Mouse (Mus musculus) stomach, embryonic 15.5 days (tissue): Measurements from ENCODE around the gene Fut7. TPM values are rescaled to one million over a fixed set of nuclear protein-coding genes. Genes with fewer than 3 reads are reported as not detected.
A peak's percentile ranks its signal among the peaks of the same experiment; 100 is the strongest.

Experiments used
- ATAC-seq: fragments of 200-750 bp; cut with Nextera tagmentation; 2 replicates; pipeline ENCODE4 v1.8.0; 2017; ENCODE audit warnings: low read depth, moderate number of reproducible peaks, moderate TSS enrichment; ENCODE audit not compliant: insufficient read depth, low FRiP score
- H3K27ac ChIP-seq: fragments of 300-500 bp; sonication (generic); 2 replicates; pipeline ENCODE4 v1.5.1; 2015; ENCODE audit warnings: mild to moderate bottlenecking, inconsistent platforms
- H3K27me3 ChIP-seq: fragments of 300-500 bp; sonication (generic); replicated peaks from 2 replicates; pipeline ENCODE4 v1.6.1; 2015; ENCODE audit warnings: inconsistent platforms
- H3K36me3 ChIP-seq: fragments of 300-500 bp; sonication (generic); 2 replicates; pipeline ENCODE4 v1.6.1; 2015; ENCODE audit warnings: inconsistent platforms
- H3K4me1 ChIP-seq: fragments of 300-500 bp; sonication (generic); 2 replicates; pipeline ENCODE4 v1.6.1; 2015; ENCODE audit warnings: inconsistent platforms
- H3K4me2 ChIP-seq: fragments of 300-500 bp; sonication (generic); 2 replicates; pipeline ENCODE4 v1.6.1; 2015; ENCODE audit warnings: mild to moderate bottlenecking, inconsistent platforms
- H3K4me3 ChIP-seq: fragments of 300-500 bp; sonication (generic); replicated peaks from 2 replicates; pipeline ENCODE4 v1.5.1; 2015; ENCODE audit warnings: inconsistent platforms
- H3K9ac ChIP-seq: fragments of 300-500 bp; sonication (generic); 2 replicates; pipeline ENCODE4 v1.6.1; 2015; ENCODE audit warnings: inconsistent platforms
- H3K9me3 ChIP-seq: fragments of 300-500 bp; sonication (generic); 2 replicates; pipeline ENCODE4 v1.6.1; 2016; ENCODE audit warnings: inconsistent platforms
- WGBS: fragments of 180-500 bp; shearing (Covaris S2); methylation state at CpG from one replicate; pipeline ENCODE4 v1.1.7; 2015; 5-methylcytosine and 5-hydroxymethylcytosine counted together
- microRNA-seq: library from miRNA; unstranded; fragments of <30 nt; microRNA quantifications from one replicate; pipeline ENCODE4, GENCODE M21; 2016
- polyA plus RNA-seq: library from polyadenylated mRNA; unstranded; fragments of >200 nt; fragmentation: Nextera tagmentation; extraction: Ambion mirVana; gene quantifications from 2 replicates; pipeline ENCODE4 v1.2.1, GENCODE M21; 2015

Fut7 gene
- polyA plus RNA-seq, 1 experiment from 2014 or later = 0.30 TPM

DNA sequence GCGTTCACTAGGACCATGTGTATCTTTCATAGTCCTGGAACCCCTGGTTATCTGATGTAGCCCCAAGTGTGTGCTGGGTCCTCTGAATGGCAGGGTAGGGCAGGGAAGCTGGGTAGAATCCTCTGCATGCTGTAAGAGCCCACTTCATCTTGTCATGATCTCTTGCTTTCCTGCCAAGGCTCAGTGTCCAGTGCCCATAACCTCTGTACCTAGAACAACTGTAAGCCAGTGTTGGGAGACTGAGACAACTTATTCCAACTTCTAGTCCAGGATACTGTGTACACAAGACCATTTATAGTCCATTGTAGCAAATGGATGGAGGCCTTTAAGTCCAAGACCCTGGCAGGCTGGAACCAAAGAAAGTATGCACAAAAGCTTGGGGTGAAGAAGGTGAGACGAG, 42.2 kb downstream of the Fut7 start:
- ATAC-seq = no peak
- no peak overlapping the region for H3K4me2 ChIP-seq
- no peaks in the 10 kb centered on the region for H3K9me3 ChIP-seq
- H3K27me3 ChIP-seq = no peaks in the 10 kb centered on the region
- peaks cover 6% of the 10 kb centered on the region; the same call in 1 of the 2 replicates for H3K4me1 ChIP-seq
- no peak overlapping the region for H3K4me3 ChIP-seq
- no peak overlapping the region for H3K27ac ChIP-seq
- H3K9ac ChIP-seq = no peak overlapping the region
- H3K36me3 ChIP-seq = no peaks in the 10 kb centered on the region
- 77% methylated on average over 2 of the region's 2 CpGs for WGBS

DNA sequence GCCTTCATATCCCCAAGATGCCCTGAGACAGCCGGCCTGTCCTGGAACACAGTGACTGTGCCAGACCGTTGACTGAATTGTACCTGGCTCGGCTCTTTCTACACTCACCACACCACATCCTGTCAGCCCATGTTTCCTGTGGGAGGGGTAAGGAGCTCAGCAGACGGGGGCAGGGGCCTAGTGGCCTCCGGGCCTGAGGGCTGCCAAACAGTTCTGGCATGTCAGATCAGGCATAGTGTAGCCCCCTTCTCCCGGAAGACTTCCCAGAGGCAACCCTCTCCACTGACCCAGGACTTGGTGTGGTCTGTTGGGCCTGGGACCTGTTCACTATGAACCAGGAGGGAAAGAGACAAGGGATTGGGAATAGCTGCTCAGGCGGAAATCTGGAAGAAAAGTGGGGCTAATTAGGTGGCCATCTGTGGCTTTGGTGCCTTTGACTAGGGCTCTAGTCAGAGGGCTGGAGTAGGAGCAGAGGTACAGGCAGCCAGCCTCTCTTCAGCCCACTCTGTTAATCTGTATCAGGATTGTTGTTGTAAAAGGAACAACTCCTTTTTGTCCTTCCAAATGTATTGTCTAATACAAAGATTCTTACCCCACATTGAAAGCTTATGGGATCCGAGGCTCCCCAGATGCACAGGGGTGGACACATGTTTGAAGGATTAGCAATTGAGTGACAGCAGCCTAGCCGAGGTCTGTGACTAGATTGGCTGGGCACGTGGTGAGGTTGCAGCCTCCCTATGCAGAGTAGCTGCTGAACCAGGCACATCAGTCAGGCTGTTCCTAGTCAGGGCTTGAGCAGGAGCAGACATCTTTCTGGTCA, 43.0 kb downstream of the Fut7 start:
- Histone ChIP-seq H3K9ac (no peak overlapping the region), H3K27ac (no peak overlapping the region), H3K4me3 (no peak overlapping the region), H3K4me1 (peaks cover 5% of the 10 kb centered on the region; the same call in 1 of the 2 replicates), H3K9me3 (no peaks in the 10 kb centered on the region), H3K36me3 (no peaks in the 10 kb centered on the region), H3K4me2 (no peak overlapping the region), H3K27me3 (no peaks in the 10 kb centered on the region)
- ATAC-seq = no peak
- WGBS = 56% methylated on average over 10 of the region's 10 CpGs

DNA sequence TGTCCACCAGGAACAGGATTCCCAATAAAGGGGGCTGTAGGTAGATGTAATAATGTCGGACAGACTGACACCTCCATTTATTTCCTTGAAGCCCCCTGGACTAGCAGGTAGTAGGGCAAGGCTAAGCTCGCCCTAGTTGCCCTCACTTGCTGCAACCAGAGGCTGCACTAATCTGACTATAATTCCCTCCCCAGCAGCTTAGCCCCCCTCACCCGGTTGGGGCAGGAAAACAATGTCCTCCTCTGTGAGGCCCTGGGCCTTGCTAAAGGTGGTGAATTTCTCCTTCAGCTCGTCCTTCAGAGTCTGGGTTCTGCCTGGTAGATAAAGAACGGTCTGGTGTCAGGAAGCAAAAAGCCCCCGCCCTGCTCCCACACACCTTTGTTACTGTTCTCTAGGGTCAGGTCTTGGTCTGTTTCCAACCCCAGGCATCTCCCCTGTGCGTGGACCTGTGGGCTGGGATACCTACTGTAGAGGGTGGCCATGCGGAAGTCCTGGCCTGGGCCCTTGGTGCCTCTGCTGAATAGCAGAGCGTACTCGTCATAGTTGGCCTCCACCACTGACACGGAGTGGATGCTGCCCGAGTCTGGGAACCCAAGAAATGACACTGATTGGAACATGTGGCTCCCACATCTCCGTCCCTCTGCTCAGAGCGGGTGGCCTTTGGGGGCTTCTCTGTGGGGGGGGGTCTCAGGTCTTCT, 44.7 kb downstream of the Fut7 start:
- Histone ChIP-seq H3K27me3 (no peaks in the 10 kb centered on the region), H3K36me3 (no peaks in the 10 kb centered on the region), H3K9ac (no peak overlapping the region), H3K4me2 (no peak overlapping the region), H3K9me3 (no peaks in the 10 kb centered on the region), H3K4me1 (no peaks in the 10 kb centered on the region; the same call in 1 of the 2 replicates), H3K4me3 (no peak overlapping the region), H3K27ac (no peak overlapping the region)
- no peak for ATAC-seq
- WGBS = 73% methylated on average over 14 of the region's 14 CpGs

DNA sequence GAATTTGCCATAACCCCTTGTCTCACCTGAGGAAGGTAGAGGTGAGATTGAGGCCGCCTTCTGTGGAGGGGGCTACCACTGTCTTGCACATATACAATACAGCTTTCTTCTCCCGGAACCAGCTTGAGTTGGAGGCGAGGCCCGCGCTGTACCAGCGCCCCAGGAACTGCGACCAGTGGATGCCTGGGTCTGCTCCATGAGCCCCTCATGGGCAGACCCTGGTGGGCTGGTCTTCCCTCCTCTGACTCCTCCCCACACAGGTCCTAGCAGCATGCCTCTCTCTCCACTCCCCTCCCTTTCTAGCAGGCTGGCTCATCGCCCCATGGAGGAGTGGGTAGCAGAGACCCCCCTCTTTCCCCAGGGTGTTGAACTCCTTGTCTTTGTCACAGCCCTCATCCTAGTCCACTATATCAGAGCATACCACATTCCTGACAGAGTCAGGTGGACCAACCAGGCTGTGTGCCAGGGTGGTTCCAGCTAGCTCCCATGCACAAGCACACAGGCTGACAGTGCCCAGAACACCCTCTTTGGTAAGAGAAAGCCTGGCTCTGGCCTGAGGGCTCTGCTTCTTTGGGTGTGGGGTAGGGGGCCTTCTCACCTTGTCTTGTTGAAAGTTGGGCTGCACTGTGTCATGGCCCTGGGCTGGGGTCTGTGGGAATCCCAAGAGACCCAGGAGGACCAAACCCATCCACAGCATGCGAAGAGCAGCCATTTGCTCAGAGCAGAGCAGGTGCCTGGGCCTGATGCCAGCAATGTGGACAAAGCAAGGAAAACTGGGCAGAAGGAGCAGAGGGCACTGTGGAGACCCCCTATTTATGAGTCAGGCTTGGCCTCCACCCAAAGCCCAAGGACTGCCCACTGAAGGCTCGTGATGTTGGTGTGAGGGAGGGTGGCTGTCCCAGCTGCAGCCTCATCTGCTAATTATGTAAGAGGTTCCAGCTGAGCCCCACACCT, 46.2 kb downstream of the Fut7 start:
- peak; percentile 24; the same call in 1 of the 2 replicates for ATAC-seq
- Histone ChIP-seq H3K4me1 (no peaks in the 10 kb centered on the region; the same call in 1 of the 2 replicates), H3K9me3 (no peaks in the 10 kb centered on the region), H3K27ac (no peak overlapping the region), H3K9ac (no peak overlapping the region), H3K27me3 (no peaks in the 10 kb centered on the region), H3K4me2 (no peak overlapping the region), H3K36me3 (no peaks in the 10 kb centered on the region), H3K4me3 (no peak overlapping the region)
- WGBS = 67% methylated on average over 10 of the region's 10 CpGs

DNA sequence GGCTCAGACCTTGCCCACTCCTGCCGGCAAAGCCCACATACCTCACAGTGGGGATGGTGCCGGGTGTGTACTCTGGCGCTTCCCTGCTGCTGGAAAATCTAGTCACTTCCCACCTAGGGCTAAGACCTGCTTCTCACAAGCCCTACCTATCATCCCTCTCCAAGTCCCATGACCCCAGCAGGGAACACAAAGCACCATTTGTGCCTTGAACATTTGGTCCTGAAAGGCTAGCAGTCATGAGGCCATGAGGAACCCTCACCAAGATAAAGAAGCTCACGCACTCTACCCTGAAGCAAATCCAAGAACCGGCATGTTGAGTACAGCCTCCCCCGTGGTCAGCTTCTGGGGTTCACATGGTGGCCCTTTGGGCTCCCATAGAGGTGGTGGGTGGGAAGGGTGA, 46.9 kb downstream of the Fut7 start, which contains the start of gene Ptgds:
Ptgds (minus strand) TSS at position 78 of the 400 bp plus-strand sequence.
- no peak for ATAC-seq
- no peak within 1 kb of the TSS for H3K9ac ChIP-seq
- H3K36me3 ChIP-seq = no peaks in the 10 kb centered on the region
- no peaks in the 10 kb centered on the region for H3K27me3 ChIP-seq
- H3K4me1 ChIP-seq = no peaks in the 10 kb centered on the region; the same call in 1 of the 2 replicates
- H3K4me2 ChIP-seq = no peak within 1 kb of the TSS
- no peaks in the 10 kb centered on the region for H3K9me3 ChIP-seq
- WGBS = 44% methylated on average over 6 of the region's 6 CpGs
- H3K4me3 ChIP-seq = no peak within 1 kb of the TSS
- no peak within 1 kb of the TSS for H3K27ac ChIP-seq

DNA sequence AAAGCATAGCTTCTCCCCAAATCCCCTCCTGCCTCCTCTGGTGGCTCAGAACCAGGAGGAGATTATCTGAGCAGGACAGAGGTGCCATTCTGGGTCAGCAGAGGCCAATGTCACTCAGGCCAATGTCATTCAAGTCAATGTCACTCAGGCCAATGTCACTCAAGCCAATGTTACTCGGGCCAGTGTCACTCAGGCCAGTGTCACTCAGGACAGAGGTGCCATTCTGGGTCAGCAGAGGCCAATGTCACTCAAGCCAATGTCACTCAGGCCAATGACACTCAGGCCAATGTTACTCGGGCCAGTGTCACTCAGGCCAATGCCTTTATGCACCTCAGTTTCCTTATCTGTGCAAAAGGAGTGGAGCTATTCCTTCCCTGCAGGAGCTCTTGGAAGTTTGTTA, 49.5 kb downstream of the Fut7 start:
- 72% methylated on average over 2 of the region's 2 CpGs for WGBS
- Histone ChIP-seq H3K27ac (no peak overlapping the region), H3K4me1 (no peaks in the 10 kb centered on the region; the same call in 1 of the 2 replicates), H3K27me3 (no peaks in the 10 kb centered on the region), H3K9ac (no peak overlapping the region), H3K4me3 (no peak overlapping the region), H3K4me2 (no peak overlapping the region), H3K36me3 (no peaks in the 10 kb centered on the region), H3K9me3 (no peaks in the 10 kb centered on the region)
- ATAC-seq = no peak

Small RNA genes within 50 kb of the gene (microRNA-seq; reads per million reads assigned to microRNA genes)
- not detected for gene Mir3087

Other genes starting within 250 kb of the Fut7 start
- gene Nrarp, start 242.5 kb upstream of the Fut7 start, polyA plus RNA-seq = 16.9 and 17.1 TPM in 2 replicates
- 15.5 and 17.2 TPM in 2 replicates for gene Tor4a, start 226.4 kb upstream of the Fut7 start, polyA plus RNA-seq
- gene Nelfb, start 211.8 kb upstream of the Fut7 start, polyA plus RNA-seq = 105 and 106 TPM in 2 replicates
- gene Stpg3, start 208.6 kb upstream of the Fut7 start, polyA plus RNA-seq = 0.18 TPM in 1 of 2 replicates, not detected in the other
- gene Fam166a, start 204.5 kb upstream of the Fut7 start, polyA plus RNA-seq = 0.92 and 1.5 TPM in 2 replicates
- gene Tubb4b, start 198.6 kb upstream of the Fut7 start, polyA plus RNA-seq = 607 and 620 TPM in 2 replicates
- gene Slc34a3, start 188.9 kb upstream of the Fut7 start, polyA plus RNA-seq = 0.65 and 0.86 TPM in 2 replicates
- 0.10 and 0.13 TPM in 2 replicates for gene Rnf224, start 186.5 kb upstream of the Fut7 start, polyA plus RNA-seq
- gene Rnf208, start 181.0 kb upstream of the Fut7 start, polyA plus RNA-seq = 13.7 and 13.8 TPM in 2 replicates
- gene Cysrt1, start 180.8 kb upstream of the Fut7 start, polyA plus RNA-seq = 7.9 and 22.2 TPM in 2 replicates
- gene AL732309.1, start 176.4 kb upstream of the Fut7 start, polyA plus RNA-seq = 5.7 and 7.2 TPM in 2 replicates
- gene Tmem203, start 167.8 kb upstream of the Fut7 start, polyA plus RNA-seq = 24.4 and 25.1 TPM in 2 replicates
- gene Tprn, start 160.6 kb upstream of the Fut7 start, polyA plus RNA-seq = 16.8 and 17.7 TPM in 2 replicates
- 209 TPM in 2 replicates for gene Ssna1, start 150.8 kb upstream of the Fut7 start, polyA plus RNA-seq
- gene Anapc2, start 150.8 kb upstream of the Fut7 start, polyA plus RNA-seq = 108 and 114 TPM in 2 replicates
- not detected in 2 replicates for gene Tmem210, start 135.1 kb upstream of the Fut7 start, polyA plus RNA-seq
- gene Lrrc26, start 133.4 kb upstream of the Fut7 start, polyA plus RNA-seq = 4.4 and 6.9 TPM in 2 replicates
- 1.3 and 1.9 TPM in 2 replicates for gene Grin1, start 104.1 kb upstream of the Fut7 start, polyA plus RNA-seq
- gene Man1b1, start 90.9 kb upstream of the Fut7 start, polyA plus RNA-seq = 46.4 and 54.6 TPM in 2 replicates
- gene Dpp7, start 66.9 kb upstream of the Fut7 start, polyA plus RNA-seq = 21.5 and 22.6 TPM in 2 replicates
- gene Uap1l1, start 57.6 kb upstream of the Fut7 start, polyA plus RNA-seq = 41.1 and 46.1 TPM in 2 replicates
- gene Sapcd2, start 50.9 kb upstream of the Fut7 start, polyA plus RNA-seq = 37.6 and 41.7 TPM in 2 replicates
- gene Entpd2, start 27.4 kb upstream of the Fut7 start, polyA plus RNA-seq = 10.1 and 13.0 TPM in 2 replicates
- gene Npdc1, start 23.9 kb upstream of the Fut7 start, polyA plus RNA-seq = 47.0 and 49.6 TPM in 2 replicates
- gene Abca2, start 5.4 kb downstream of the Fut7 start, polyA plus RNA-seq = 3.9 and 4.8 TPM in 2 replicates
- 11.9 and 26.5 TPM in 2 replicates for gene Clic3, start 33.6 kb downstream of the Fut7 start, polyA plus RNA-seq
- 35.3 and 37.4 TPM in 2 replicates for gene Paxx, start 37.8 kb downstream of the Fut7 start, polyA plus RNA-seq
- 6.8 and 7.5 TPM in 2 replicates for gene Ptgds, start 46.8 kb downstream of the Fut7 start, polyA plus RNA-seq
- not detected in 2 replicates for gene Lcn12, start 70.6 kb downstream of the Fut7 start, polyA plus RNA-seq
- gene Fbxw5, start 77.5 kb downstream of the Fut7 start, polyA plus RNA-seq = 64.4 and 71.4 TPM in 2 replicates
- 8.3 and 8.6 TPM in 2 replicates for gene C8g, start 78.5 kb downstream of the Fut7 start, polyA plus RNA-seq
- gene Traf2, start 123.7 kb downstream of the Fut7 start, polyA plus RNA-seq = 29.4 and 31.2 TPM in 2 replicates
- 371 and 375 TPM in 2 replicates for gene Edf1, start 134.6 kb downstream of the Fut7 start, polyA plus RNA-seq
- 74.5 and 104 TPM in 2 replicates for gene Mamdc4, start 151.6 kb downstream of the Fut7 start, polyA plus RNA-seq
- gene Phpt1, start 152.0 kb downstream of the Fut7 start, polyA plus RNA-seq = 144 and 151 TPM in 2 replicates
- gene Ajm1, start 158.5 kb downstream of the Fut7 start, polyA plus RNA-seq = 1.0 and 1.1 TPM in 2 replicates
- gene Rabl6, start 185.3 kb downstream of the Fut7 start, polyA plus RNA-seq = 64.2 and 65.6 TPM in 2 replicates
- gene Ccdc183, start 194.4 kb downstream of the Fut7 start, polyA plus RNA-seq = 0.19 and 0.21 TPM in 2 replicates
- 24.3 and 25.0 TPM in 2 replicates for gene Tmem141, start 198.7 kb downstream of the Fut7 start, polyA plus RNA-seq
- 4.0 and 6.2 TPM in 2 replicates for gene Fcna, start 204.8 kb downstream of the Fut7 start, polyA plus RNA-seq
- not detected in 2 replicates for gene Lcn8, start 229.9 kb downstream of the Fut7 start, polyA plus RNA-seq
- not detected in 2 replicates for gene Lcn5, start 234.7 kb downstream of the Fut7 start, polyA plus RNA-seq